Comparison of ENCODE assay signal across 13 mouse cellular contexts in the genomic region with DNA sequence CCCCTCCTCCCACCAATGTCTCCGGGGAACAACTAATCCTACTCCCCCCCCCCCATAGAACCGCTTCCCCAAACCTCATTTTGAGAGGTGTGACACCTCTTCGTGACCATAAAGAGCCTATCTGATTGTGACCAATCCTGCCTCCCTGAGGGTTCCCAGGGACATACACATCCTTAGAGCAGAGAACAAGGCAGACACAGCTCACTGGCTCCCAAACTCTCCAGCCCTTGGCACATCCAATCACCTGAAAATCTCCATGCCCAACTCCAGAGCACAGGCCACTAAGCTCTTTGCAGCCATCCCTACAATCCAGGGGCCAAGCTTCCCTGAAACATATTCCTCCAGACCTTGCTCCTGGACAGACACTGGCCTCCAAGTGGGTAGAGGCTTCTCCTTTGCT.
DNase-seq lines count a peak whose midpoint lies in the region; ATAC-seq and TF ChIP-seq lines count a peak whose summit lies in the region.
"Had no signal": no experiment of that assay in that cellular context is flagged by ENCODE, and none has a peak within 500 bp of the region (broad histone marks: within the 10 kb centered on the region; RNA-seq: fewer than 3 reads in every experiment).

No protein-coding gene starts in this region.

- no peak for DNase-seq in layer of hippocampus, adult 2 months (ENCODE audit: low spot score in 2 of 2)
- DNase-seq in layer of hippocampus, adult 11-12 months (ENCODE audit: low spot score), result no peak
- no peak for DNase-seq in embryonic facial prominence, embryonic 14.5 days (ENCODE audit: low spot score)
- DNase-seq in spleen, postnatal 4 days (ENCODE audit: low spot score in 2 of 2), result no peak
- DNase-seq in adrenal gland, postnatal 14 days, result no peak
- DNase-seq: embryo, embryonic 11 days; lung, adult 18-20 months; thymus, postnatal 36 days had no signal

- H3K4me1 ChIP-seq in embryonic facial prominence, embryonic 14.5 days (ENCODE audit: control insufficient read depth, insufficient read depth, low read length), result no peaks in the 10 kb centered on the region
- H3K4me1 ChIP-seq in hindbrain, embryonic 15.5 days (replicated peaks), result peaks cover 53% of the 10 kb centered on the region
- H3K4me1 ChIP-seq in neural tube, embryonic 15.5 days, result peaks cover 58% of the 10 kb centered on the region

- H3K36me3 ChIP-seq in embryonic facial prominence, embryonic 14.5 days (ENCODE audit: control insufficient read depth, insufficient read depth, low read length), result no peaks in the 10 kb centered on the region
- H3K36me3 ChIP-seq in hindbrain, embryonic 15.5 days, result no peaks in the 10 kb centered on the region
- no peaks in the 10 kb centered on the region for H3K36me3 ChIP-seq in neural tube, embryonic 15.5 days

- no peak overlapping the region for H3K9ac ChIP-seq in embryonic facial prominence, embryonic 14.5 days (ENCODE audit: low read depth, low read length)
- H3K9ac ChIP-seq in hindbrain, embryonic 15.5 days, result peak overlapping the region; percentile 88
- H3K9ac ChIP-seq in neural tube, embryonic 15.5 days (replicated peaks), result peak overlapping the region; percentile 76

- peak overlapping the region; percentile 74 for H3K4me3 ChIP-seq in layer of hippocampus, adult 2 months
- no peak overlapping the region; the same call in 1 of the 2 replicates for H3K4me3 ChIP-seq in embryonic facial prominence, embryonic 14.5 days (ENCODE audit: low read depth, low read length)
- peak overlapping the region; percentile 73 for H3K4me3 ChIP-seq in hindbrain, embryonic 15.5 days
- H3K4me3 ChIP-seq in neural tube, embryonic 15.5 days (replicated peaks), result peak overlapping the region; percentile 66
- H3K4me3 ChIP-seq: myocyte had no signal

- H3K9me3 ChIP-seq in embryonic facial prominence, embryonic 14.5 days (ENCODE audit: control insufficient read depth, low read length), result no peaks in the 10 kb centered on the region
- no peaks in the 10 kb centered on the region for H3K9me3 ChIP-seq in hindbrain, embryonic 15.5 days
- H3K9me3 ChIP-seq in neural tube, embryonic 15.5 days (replicated peaks), result no peaks in the 10 kb centered on the region

- H3K27me3 ChIP-seq in embryonic facial prominence, embryonic 14.5 days (replicated peaks; ENCODE audit: control insufficient read depth, insufficient read depth, low read length), result peaks cover 63% of the 10 kb centered on the region
- no peaks in the 10 kb centered on the region for H3K27me3 ChIP-seq in hindbrain, embryonic 15.5 days
- H3K27me3 ChIP-seq in neural tube, embryonic 15.5 days (replicated peaks), result no peaks in the 10 kb centered on the region

- peak overlapping the region; percentile 73; the same call in 1 of the 2 replicates for H3K4me2 ChIP-seq in embryonic facial prominence, embryonic 14.5 days (ENCODE audit: low read depth, low read length)
- peak overlapping the region; percentile 85 for H3K4me2 ChIP-seq in hindbrain, embryonic 15.5 days
- peak overlapping the region; percentile 75 for H3K4me2 ChIP-seq in neural tube, embryonic 15.5 days

- ATAC-seq in embryonic facial prominence, embryonic 14.5 days (ENCODE audit: low read depth), result no peak
- ATAC-seq in hindbrain, embryonic 15.5 days (ENCODE audit: low FRiP score, low read depth), result no peak
- no peak for ATAC-seq in neural tube, embryonic 15.5 days (ENCODE audit: low FRiP score)
- no peak for ATAC-seq in megakaryocyte, adult 5-6 weeks (ENCODE audit: poor library complexity, severe bottlenecking)
- ATAC-seq: inflammation-experienced regulatory T-cells, adult 6 months had no signal

- WGBS in embryonic facial prominence, embryonic 14.5 days, result 3% methylated on average over 3 of the region's 3 CpGs
- WGBS in hindbrain, embryonic 15.5 days, result 21% methylated on average over 3 of the region's 3 CpGs
- 22% methylated on average over 3 of the region's 3 CpGs for WGBS in neural tube, embryonic 15.5 days

- no peak for TF ChIP-seq CTCF in layer of hippocampus, adult 2 months (conservative IDR thresholded peaks at IDR 0.05)

- H3K27ac ChIP-seq in layer of hippocampus, adult 2 months, result peak overlapping the region; percentile 97
- H3K27ac ChIP-seq in embryonic facial prominence, embryonic 14.5 days (replicated peaks; ENCODE audit: low read depth, low read length), result no peak overlapping the region
- H3K27ac ChIP-seq in hindbrain, embryonic 15.5 days (replicated peaks), result no peak overlapping the region
- no peak overlapping the region for H3K27ac ChIP-seq in neural tube, embryonic 15.5 days (replicated peaks)
